Mouse (Mus musculus) adrenal gland, postnatal 4 days (tissue): ENCODE results near the gene Ephb2. TPM values are rescaled to one million over a fixed set of nuclear protein-coding genes. Genes with fewer than 3 reads are reported as not detected.
A peak's percentile ranks its signal among the peaks of the same experiment; 100 is the strongest.

Experiments
- DNase-seq, 2 experiments: peaks; one replicate each; pipeline ENCODE4 v3.0.0; 2021 to 2022; ENCODE audit warnings: low spot score in 2 of 2, mixed read lengths in 2 of 2
- total RNA-seq, 2 experiments: library from RNA; stranded (reverse); gene quantifications; 2 replicates each; pipeline ENCODE4 v1.2.3; 2021

Ephb2 gene
- total RNA-seq, 2 experiments from 2014 or later: 16.9 to 21.2 TPM

- no peak for DNase-seq
These were observed 33.3 kb downstream of the Ephb2 start for GRCm38 (mm10) chr4:136802446-136802845.

- no peak for DNase-seq
These were observed 33.8 kb downstream of the Ephb2 start for GRCm38 (mm10) chr4:136801944-136802343.

DNA sequence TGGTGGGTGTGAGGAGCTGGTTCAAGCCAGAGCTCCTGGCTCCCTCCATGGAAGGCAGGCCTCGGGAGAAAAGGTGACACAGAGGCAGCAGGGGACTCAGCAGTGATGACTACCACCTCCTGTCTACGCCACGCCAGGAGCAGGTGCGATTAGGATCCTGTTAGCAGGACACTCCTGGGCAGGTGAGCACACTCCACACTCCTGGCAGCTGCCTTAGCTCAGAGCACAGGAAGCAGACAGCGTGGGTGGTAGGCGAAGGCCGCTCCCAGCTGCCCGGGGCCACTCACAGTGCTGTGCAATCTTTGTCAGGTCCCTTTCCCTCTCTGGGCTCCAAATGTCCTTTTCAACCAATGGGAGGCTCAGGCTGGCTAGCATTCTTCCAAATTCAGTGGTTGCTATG, 34.3 kb downstream of the Ephb2 start:
- no peak for DNase-seq

GRCm38 (mm10) chr4:136800366-136800765, 35.4 kb downstream of the Ephb2 start:
- no peak for DNase-seq

DNA sequence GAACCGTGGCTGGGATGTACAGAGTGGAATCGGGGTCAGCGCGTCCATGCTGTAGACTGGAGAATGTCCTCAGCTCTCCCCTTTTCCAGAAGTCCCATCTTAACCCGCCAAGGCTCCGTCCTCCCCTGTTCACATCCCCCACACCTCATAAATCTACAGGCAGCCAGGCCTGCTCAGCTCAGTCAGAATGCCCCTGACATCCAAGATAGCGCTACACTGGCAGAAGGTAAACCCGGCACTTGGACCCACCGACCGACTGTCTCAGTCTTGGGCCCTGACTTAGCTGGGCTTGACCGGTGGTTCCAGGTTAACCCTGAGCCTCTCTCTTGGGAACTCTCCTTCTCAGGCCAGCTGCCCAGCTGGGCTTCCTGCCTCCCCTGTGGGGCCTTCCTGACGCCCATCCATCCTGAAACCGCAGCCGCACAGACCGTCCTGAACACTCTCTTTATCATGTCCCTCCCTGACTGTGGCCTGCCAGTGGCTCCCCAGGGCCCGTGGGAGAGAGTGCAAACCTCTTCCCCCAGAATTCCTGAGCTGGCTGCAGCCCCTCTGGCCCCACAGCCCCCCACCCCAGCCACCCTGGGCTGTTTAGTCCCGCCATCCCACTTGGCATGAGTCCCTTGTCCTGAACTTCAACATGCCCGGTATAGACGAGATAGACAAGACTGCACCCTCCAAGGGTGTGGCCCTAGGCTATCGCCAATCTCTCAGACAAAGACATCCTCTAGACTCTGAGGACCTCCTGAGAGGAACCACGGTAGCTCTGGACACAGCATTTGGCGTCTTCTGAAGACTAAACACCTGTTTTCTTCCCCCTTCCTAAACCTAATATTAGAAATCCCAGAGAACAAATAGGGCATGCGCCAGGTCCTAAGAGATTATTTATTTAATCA, 37.9 kb downstream of the Ephb2 start:
- no peak for DNase-seq

DNA sequence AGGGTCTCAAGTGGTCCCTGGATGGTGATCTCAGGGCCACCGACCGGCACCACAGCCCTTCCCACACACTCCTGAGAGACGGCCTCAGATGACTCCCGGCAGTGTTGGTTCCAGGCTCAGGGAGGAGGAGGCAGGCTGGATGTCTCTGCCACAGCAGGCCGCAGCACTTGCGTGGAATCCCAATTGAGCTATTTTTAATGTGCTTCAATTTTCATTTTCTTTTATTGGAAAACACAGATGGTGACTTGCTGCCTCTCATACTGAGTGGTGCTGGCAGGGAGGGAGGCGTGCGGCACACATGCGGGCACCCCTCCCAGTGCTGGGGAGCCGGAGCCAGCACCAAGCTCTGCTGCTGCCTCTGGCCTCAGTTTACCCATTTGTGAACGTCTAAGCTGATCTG, 42.5 kb downstream of the Ephb2 start:
- no peak for DNase-seq

DNA sequence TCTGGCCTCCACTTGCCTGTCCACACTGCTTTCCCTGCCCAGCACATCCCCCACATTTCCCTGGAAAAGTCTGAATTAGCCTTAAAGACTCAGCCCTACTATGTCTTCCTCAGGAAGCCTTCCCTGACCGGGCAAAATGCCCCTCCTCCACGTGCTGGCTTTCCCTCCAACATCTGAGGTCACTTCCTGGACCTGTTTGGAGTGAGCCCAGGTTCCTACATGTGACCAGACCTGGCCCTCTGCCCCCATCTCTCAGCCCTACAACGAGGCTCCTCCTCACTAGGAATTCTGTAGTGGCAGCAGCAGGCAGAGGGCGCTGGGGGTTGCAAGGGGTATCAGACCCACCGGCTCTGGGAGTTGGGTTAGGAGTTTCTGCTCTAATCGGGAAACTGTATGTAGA, 46.0 kb downstream of the Ephb2 start:
- no peak for DNase-seq

GRCm38 (mm10) chr4:136787357-136787756, 48.4 kb downstream of the Ephb2 start:
- DNase-seq: no peak

- DNase-seq: no peak
These were observed 49.1 kb downstream of the Ephb2 start for GRCm38 (mm10) chr4:136786453-136787276.

DNA sequence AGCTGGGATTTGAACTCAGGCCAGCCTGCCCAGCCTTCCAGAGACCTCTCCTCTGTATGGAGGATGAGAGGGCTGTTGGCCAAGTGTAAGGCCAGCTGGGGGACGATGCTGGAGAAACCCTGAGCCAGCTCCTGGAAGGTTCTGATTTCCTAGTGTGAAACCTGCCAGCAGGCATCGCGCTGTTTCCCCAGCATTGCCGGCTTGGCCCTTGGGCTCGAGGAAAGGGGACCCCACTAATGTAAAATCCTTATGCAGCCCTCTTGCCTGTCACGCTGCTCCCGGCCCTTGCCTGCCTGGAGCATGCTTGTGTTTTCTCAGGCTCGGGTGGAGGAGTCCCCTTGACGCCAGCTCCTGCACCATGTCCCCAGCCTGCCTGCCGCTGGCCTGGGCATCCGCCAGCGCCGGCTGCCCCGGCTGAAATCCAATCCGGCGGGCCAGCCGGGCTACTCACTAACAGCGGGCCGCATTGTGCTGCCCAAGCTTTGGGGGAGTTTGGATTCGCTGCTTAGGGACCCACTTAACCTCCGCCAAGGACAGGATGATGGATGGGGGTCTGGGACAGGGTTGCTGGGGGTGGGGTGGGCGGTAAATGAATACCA, 52.1 kb downstream of the Ephb2 start:
- DNase-seq: no peak

DNA sequence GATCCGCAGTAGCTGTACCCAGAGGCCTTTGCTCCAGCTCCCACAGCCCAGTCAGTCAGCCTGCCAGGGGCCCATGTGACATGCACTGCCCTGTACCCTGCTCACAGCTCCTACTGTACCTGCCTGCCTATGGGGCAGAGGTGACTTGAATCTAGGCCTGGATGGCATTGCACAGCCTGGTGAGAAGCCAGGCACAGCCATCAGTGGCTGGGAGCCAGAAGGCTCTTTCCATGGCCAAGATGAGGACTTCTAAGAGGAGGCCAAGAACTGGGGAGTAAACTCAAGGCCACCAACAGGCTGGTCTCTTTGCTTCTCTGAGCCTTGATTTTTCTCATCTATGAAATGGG, 53.2 kb downstream of the Ephb2 start:
- no peak for DNase-seq

GRCm38 (mm10) chr4:136781868-136782578, 53.8 kb downstream of the Ephb2 start:
- DNase-seq: peak in 1 of 2 experiments; percentile 27

GRCm38 (mm10) chr4:136780201-136780895, 55.4 kb downstream of the Ephb2 start:
- no peak for DNase-seq

- DNase-seq: no peak
These were observed 56.6 kb downstream of the Ephb2 start for GRCm38 (mm10) chr4:136779156-136779555.

DNA sequence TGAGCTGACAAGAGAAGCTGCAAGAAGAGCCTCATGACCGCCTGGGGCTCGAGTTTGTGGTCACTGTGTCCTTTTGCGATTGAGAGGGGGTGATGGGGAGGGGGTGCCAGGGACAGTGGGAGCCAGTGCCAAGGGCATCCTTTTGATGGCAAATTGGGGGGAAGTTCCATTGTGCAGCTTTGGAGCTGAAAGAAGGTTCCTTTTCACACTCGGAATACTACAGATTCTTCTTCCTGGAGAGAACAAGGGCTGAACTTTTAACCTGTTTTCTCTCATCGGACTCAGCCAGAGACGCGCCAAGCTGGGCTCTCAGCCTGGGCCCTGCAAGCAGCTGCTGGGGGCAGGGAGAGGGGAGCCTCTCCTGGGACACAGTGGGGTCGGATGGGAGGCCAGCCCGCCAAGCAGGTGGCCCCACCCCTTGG, 59.3 kb downstream of the Ephb2 start:
- DNase-seq: no peak

DNA sequence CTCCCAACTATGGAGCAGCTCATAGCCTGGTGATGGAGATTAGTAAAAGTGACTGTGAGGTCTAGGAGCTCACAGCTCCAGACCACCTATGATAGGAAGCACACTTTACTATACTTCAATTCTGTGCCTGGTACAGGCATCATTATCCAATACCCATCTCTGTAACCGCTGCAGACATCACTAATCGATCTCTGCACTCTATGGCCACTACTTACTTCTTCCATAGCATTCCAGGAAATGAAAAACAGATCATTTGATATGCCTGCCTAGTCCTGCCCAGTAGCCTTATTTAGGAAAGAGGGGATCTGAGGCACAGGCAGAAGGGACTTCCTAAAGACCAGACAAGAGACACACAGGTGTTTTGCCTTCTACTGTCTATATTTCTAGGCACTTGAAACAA, 59.9 kb downstream of the Ephb2 start:
- no peak for DNase-seq

DNA sequence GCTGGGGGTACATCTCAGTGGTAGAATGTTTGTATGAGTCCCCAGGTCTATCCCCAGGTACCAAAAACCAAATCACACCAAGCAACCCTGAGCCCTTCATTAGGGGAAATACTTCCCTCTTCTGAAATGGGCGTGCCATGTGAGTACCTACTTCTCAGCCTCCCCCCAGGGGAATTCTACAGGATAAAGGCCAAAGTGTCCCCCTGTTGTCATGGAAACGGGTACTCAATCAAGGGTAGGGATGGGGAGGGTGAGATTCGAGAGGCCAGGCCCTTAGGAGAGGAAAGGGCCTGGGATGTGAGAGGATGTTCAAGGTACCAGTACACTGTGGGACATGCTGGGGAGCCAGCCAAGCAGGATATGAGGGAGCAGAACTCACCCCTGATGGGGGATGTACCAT, 61.6 kb downstream of the Ephb2 start:
- no peak for DNase-seq

DNA sequence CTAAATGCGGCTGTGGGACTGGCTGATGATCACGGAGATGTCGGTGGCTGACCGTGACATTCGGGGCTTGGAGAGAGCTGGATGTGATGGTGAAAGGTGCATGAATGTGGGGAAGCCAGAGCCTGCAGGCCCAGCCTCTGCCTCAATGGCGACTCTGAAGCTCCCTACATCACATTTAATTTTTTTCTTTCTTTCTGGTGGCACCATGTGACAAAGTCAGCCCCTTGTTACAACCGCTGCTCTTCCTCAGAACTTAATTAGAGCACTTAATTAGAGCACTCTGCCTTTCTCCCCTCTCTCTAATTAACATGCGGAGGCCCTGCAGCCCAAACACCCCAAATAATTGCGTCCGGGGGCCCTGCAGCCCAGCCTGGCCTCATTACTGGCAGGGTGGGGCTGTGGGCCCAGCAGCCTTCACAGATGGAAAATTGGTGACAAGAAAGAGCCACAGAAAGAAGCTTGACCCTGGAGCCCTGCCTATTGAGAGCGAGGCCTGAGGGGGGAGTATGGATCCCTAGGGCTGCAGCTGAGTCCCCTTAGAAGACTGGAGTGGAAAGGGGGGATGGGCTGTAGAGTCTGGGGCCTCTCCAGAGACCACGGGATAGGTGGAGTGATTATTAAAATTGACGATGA, 62.7 kb downstream of the Ephb2 start:
- DNase-seq: no peak

DNA sequence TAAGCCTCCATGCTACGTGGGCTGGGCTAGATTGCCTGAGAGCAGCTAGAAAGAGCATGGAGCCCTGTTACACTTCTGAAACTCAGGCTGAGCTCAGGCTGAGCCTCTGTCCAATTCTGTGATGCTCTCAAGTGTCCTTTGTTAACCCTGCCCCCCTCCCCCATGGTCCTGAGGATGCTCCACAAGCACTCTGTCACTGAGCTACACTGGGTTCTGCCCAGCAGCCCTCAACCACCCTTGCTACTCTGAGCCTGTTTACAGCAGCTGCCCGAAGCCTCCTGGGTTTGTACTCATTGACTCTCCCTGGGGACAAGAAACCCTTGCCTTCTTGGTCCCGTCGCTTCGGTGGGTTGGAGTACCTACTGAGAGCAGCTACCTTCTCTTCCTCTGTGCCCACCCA, 63.5 kb downstream of the Ephb2 start:
- no peak for DNase-seq

GRCm38 (mm10) chr4:136770718-136771117, 65.1 kb downstream of the Ephb2 start:
- DNase-seq: no peak
